Mouse (Mus musculus): ENCODE measurements around the gene Ppfia1.

Ppfia1 gene

DNA sequence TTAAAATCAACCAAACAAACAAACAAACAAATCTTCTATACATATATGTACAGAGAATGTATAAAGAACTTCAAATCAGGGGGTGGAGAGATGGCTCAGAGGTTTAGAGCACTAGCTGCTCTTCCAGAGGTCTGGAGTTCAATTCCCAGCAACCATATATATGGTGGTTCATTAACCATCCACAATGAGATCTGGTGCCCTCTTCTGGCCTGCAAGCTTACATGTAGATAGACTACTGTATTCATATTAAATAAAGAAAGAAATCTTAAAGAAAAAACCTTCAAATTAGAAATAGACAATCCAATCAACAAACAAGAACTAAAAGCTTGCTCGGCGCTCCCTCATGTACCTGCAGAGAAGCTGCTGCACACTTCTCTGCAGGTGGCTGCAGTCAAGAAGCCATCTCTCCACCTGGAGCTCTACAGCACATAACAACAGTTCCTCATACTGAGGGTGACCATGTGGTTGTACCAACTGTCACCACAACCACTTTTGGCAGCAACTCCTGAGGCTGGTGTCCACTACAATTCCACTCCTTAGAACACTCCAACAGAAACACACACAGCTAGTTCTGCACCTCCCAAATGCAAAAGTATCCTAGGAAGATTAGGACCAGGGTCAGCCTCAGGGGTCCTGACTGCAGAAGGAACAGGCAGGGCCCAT lies 3.5 kb downstream of the Ppfia1 start:
- DNase-seq: no peak

DNA sequence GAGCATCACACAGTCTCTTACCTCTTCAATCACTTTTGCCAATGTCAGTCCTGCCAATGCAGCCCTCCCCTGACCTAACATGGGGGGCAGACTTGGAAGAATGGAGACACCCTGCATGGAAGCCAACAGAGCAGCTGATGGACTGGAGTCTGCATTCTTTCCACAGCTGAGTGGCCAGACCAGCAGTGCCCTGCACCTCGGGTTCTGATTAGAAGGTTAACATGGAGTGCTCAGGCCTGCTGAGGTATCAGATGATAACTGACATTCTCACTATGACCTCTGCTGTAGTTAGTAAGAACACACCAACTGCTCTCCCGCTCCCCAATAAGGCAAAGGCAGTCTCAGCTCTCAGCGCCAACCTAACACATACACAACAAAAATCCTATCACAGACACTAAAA lies 8.3 kb downstream of the Ppfia1 start:
- no peak for DNase-seq

DNA sequence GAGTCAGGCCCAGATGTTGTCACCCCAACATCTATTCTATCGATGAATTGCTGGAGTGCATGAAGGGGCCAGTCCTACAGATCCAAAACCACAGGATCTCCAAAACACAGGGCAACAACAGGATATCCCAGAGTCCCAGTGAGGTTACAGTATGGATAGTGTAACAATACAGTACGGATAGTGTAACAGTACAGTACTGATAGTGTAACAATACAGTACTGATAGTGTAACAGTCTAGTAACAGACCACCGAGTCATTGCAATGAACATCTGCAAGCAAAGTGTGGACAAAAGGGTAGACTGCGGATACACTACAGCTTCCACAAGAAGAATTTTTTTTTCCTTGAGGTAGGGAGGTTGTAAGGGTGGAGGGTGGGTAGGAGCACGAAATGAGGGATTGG lies 12.2 kb downstream of the Ppfia1 start:
- no peak for DNase-seq

DNA sequence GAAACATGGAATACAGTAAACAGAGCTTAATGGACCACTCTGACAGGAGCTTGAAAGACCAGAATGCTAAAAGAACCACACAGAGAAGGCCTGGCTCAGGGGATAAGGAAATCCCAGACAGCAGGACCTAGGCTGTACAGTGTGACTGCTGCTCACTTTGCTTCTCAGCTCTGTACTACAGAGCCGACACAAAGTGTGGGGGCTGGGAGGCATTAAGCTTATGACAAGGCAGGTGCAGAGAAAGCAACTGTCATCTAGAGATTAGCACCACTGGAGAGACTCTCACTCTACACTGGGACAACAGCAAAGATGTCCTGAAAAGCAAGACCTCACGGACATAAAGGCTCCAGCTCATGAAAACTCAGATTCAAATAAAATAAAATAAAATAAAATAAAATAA lies 14.4 kb downstream of the Ppfia1 start:
- no peak for DNase-seq

DNA sequence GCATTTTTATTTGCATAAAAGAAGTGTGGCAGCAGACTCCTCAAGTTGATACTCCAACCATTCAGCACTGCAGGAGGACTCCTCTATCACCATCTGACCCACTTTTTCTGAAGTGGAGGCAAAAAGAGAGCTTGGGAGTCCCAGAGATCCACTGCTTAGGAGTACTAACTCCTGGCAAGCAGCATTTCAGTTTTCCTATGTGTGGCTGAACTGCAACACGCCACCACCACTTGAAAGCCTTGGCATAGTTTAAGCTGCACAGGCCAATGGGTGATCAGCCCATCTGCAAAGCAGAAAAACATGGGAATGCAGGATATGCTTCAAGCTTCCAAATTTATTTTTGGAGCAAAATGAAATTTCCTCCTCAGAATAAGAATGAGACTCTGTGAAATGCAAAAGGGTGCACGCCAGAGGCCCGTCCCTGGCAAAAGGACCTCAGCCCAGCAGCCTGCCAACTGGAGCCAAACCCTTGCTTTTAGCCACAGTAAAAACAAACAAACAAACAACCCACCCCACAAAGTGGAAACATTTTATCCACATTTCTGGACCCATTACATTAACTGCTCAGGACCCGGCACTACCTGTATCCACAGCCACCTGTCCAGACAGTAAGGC lies 15.4 kb downstream of the Ppfia1 start:
- DNase-seq: no peak

DNA sequence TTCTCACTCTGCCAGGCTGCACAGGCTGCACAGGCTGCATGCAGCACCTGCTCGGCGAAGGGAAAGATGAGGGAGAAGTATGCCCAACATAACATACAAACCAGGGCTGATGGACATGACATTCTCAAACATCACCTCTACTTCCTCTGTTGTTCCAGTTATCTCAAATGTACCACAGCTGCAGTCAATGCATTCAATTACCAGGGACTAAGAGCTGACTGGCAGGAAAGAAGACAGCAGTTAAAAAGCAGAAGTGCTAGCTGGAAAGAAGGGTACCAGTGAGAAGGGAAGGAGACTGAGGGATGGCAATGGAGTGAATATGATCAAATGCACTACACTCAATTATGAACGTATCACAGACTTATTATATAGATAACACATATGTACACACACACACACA lies 17.2 kb downstream of the Ppfia1 start:
- no peak for DNase-seq

DNA sequence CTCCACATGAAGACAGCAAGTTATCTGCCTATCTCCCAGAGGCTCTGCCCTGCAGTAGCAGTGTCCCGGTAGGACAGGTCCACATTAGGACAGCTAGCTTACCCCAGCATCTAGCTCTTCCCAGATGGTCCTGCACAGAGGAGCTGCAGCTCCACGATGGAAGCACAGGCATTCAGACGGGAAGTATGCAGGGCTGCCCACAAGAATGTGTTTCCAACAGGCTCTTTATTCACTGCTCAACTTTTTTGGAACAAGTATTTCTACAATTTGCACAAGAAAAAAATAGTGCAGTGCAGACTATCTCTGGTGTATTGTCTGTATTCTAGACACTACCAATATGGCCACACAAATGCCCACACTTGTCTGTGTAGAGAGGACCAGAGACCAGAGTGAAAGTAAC lies 18.8 kb downstream of the Ppfia1 start:
- DNase-seq: no peak

DNA sequence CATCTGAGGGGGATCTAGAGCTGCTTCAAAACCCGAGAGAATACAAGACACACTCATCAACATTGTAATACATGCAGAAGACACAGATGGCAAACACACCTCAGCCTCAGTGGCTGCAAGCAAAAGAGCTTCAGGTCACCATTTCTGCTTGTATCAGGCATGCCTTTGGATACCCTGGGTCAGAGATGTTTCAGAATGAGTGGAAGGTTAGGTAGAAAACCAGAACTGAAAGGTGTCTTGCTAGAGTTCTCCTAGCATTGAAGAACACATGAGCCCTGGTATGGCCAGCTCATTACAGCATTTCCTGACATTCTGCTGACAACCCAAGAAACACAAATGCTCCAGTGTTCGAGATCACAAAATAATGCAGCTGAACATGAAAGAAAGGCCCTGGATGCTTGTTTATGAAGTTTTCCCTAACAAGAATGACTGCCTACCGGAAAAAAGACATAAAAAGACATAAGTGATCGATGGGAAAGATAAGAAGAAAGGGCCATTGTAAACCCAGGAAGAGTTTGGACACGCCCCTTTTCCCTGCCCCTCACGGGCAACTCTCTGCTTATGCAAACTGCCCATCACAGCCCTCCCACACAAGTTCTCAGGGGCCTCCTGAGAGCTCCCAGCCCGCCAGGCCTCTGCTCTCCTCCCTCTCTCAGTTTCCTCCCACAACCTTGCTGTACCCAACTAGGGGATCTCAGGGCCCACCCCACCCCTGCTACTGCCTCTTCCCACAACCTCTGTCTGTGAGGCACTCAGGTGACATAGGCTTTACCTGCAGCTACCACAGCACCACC lies 21.7 kb downstream of the Ppfia1 start:
- DNase-seq: no peak

DNA sequence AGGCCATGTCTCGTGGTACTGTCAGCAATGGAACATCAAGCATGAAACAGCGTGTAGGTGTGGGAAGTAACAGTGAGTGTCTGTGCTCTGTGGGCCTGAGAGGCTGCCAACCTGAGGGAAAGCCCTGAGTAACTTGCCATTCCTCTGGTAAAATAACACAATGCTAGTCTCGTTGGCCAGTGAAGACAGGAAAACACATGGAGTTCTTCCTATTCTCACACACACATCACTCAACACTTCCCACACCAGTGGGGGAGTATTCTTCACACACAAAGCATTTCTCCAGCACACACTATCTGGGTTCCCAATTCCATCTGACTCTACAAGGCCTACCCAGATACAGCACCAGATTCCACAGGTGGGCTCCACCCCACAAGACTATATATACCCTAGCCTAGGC lies 23.7 kb downstream of the Ppfia1 start:
- no peak for DNase-seq

DNA sequence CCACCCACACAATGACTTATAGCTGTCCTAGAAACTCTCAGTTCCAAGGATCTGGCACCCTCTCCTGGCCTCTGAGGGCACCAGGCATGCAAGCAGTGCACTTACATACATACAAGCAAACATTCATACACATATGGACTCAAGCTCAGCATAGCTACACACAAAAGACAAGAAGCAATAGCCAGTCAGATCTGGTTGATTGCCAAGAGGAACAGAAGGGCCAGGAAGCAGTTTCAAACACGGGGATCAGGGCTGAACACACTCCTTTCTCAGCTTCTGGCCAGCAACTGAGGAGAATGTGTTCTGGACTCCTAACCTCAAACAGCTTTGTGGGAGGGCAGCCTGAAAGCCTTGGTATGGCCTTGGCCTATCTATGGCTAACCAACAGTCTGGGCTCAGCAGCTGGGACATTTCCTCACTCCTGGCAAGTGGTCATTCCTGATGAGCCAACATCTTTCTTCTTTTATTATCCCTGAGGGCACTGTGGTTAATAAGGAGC lies 25.8 kb downstream of the Ppfia1 start:
- DNase-seq: no peak

DNA sequence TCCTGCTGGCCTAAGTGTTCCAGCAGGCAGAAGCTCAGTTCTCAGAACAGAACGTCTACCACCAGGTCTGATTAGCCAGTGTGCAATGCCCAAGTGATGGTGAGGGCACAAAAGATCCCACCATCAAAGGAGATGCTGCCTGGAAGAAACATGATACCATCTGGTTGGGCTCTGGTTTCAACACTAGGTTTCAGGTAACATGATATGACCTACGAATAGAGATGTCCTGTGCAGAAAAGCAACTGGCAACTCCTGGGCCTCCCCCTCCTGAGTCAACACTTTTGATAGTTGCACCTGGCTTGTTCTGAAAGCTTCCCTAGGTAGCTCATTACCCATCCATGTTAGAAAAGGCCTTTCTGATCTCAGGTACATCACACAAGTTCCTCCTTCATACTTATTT lies 26.9 kb downstream of the Ppfia1 start:
- no peak for DNase-seq

DNA sequence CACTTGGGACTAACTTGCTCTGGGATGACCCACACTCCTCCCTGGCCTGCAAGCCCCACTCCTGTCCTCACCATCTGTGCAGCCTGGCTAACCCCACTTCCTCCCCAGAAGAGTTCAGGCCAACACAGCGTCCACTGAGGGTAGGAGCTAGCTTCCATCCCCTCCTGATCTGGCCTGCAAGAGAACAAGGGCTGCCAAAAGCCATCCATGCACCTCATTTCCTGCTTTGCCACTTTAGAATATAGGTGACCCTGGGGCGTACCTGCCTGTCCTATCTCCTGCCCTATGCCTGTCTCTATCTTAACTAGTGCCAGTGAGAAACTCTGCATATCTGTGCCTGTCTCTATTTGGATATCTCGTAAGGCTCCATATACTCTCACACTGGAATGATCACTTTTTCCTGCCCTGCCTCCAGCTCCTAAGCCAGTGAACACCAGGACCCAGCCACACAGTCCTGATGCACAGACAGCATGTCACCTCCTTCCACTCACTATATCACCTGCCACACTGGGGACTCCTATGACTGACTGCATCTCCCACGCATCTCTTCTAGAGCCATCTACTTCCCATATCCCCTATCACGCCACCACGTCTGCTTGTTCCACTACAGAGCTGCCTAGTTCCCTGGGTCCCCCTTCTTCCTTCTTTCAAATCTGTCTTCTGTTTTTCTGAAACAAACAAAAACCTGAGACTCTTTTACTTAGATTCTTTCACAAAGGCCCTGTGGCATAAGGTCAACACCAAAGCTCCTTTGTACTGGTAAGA lies 28.9 kb downstream of the Ppfia1 start:
- no peak for DNase-seq

DNA sequence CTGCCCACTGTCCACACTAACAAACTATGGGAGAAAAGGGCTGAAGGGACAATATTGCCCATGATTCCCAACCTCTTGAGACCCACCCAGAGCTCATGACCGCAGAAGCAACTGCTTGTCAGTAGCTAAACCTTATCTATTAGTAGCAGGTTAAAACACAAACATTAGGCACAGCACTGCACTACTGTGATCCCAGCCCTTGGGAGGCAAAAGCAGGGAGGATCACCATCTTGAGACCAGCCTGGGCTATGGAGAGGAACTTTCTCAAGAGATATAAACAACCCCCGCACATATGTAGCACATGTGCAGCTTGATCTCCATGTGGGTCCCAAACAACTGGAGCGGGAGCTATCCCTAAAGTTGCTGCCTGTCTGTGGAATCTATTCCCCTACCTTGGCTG lies 30.1 kb downstream of the Ppfia1 start:
- no peak for DNase-seq

DNA sequence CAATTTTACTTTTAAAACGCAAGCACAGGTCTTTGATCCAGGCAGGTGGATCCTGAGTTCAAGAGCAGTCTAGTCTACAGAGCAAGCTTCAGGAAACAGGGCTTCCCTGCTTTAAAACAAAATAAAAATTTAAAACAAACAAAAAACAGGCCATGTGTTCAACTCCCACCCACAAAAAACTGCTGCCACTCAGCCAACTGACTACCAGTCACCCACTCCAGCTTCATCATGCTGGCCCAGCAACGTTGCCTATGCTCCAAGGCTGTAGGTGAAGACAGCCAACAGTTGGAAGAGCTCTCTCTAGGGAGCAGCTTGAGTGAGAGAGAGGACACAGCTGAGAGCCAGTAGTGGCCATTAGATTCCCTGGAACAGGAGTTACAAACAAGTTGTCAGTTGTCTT lies 31.6 kb downstream of the Ppfia1 start:
- DNase-seq: no peak

DNA sequence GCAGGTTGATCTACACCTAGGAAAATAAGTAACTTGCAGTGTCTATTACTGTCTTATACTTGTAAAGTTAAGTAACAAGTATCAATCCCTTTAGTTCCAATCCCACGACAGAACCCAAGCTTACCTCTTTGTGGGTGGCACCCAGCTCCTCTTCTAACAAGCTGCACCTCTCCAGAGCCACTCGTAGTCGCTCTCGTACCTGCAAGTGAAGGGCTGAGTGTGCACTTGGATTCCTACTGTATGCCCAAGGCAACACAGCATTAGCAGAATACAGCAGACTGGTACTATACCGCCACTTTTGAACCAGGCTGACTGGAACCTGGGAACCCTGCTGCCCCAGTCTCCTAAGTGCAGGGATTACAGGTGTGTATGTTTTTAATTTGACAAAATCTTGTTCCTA lies 33.7 kb downstream of the Ppfia1 start:
- no peak for DNase-seq

DNA sequence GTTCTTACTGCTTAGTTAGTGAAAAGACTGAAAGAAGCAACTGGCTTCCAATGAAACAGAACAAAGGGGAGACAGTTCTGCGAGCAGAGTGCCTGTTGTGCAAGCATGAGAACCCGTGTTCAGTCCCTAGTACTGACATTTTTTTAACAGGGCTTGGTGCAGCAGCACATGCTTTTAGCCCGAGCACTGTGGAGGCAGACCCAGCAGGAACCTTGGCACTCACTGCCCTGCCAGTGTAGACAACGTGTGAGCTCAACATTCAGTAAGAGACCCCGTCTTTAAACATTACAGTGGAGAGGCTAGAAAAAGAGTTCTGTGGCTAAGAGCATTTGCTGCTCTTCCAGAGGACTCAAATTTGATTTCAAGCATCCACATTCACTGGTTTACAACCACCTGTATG lies 36.8 kb downstream of the Ppfia1 start:
- no peak for DNase-seq

DNA sequence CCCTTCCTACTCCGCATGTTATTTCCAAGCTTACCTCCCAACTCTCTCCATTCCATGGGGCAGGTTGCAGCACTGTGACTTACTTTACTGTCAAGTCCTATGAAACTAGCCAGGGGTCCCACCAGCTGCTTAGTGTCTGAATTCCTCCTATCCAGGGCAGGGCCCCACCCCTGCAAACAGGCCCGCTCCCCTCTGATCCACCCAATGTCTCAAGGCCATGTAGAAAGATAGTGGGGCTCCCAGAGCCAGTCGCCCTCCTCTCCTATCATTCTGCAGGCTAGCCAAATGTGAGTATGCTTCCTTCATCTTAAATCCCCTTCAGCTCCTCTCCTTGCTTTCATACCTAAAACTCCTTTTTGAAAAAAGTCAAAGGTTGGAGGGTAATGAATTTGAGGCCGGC lies 44.4 kb downstream of the Ppfia1 start:
- no peak for DNase-seq

DNA sequence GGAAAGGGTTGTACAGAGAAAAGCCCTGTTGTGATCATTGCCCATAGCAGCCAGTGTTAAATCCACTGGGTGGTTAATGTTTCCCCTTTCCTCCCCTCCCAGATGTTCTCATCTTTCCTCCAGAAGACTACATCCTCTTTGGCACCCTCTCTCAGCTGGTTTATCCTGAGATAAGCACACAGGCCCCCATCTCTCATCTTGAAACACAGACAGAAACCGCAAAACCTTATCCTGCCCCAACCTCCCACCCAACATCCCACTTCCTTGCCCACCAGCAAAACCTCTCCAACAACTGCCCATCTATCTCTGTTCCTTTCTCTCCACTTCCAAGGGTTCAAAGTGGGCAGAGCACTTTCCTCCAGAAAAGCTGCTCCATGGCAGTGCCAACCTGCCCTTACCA lies 46.7 kb downstream of the Ppfia1 start:
- no peak for DNase-seq

DNA sequence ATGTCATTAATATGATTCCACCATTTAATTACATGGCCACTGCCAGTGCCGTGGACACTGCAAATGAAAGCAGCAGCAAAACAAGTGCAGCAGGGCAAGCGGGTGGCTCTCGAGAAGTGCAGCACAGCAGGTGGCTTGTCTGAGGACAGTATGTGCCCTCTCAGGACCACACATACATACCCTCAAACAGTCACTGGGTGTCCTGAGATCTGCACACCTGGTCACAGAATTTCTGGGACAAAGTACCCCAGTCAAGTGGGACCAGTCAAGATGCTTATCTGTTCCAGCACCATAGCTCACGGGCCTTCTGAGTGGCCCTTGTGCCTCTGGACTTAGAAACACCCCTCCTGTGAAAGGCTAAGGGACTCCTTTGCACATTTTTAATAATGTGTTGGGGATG lies 49.6 kb downstream of the Ppfia1 start:
- no peak for DNase-seq

DNA sequence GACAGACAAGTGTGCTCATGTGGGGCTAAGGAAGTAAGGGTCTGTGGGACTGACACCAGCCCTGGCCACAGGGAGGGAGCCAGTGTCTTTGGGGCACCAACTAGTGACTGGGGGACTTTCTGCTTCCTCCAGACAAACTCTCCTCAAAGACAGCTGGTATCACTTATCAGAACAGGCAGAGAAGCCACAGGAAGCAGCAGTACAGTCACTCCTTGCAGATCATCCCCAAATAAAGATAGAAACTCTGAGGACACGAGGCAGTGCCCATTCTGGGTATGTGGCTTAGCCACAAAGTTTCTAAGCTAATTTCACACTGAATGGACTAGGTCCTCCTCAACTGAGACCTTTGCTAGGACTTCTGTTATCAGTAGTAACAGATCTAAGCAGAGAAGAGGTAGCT lies 60.6 kb downstream of the Ppfia1 start:
- no peak for DNase-seq

DNA sequence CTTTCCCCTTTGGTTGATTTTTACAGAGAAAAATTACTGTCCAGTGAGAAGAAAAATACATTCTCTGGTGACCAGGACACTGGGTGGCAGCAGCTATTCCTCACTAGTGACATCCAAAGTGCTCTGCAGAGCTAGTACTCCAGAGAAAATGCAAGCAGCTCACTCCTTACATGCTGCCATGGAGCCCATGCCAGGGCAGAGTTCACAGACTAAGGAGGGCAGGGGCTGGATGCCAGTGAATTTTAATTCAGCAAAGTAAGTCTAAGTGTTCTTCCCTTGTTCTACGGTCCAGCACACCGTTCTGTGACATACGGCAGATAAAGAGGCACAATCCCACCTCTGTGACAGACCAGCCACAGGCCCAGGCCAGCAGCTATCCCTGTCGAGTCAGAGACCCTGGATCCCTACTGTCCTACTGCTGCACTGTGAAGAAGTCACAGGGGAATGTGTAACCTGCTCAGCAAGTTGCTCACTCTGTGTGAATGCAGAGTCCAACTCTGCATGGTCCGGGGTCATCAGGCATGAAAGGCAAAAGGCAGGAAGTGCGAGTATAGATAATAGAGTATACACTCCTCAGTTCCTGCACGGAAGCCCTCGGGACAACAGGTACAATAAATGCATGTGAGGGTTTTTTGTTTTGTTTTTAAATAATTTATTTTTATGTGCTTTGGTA lies 63.2 kb downstream of the Ppfia1 start:
- DNase-seq: no peak

DNA sequence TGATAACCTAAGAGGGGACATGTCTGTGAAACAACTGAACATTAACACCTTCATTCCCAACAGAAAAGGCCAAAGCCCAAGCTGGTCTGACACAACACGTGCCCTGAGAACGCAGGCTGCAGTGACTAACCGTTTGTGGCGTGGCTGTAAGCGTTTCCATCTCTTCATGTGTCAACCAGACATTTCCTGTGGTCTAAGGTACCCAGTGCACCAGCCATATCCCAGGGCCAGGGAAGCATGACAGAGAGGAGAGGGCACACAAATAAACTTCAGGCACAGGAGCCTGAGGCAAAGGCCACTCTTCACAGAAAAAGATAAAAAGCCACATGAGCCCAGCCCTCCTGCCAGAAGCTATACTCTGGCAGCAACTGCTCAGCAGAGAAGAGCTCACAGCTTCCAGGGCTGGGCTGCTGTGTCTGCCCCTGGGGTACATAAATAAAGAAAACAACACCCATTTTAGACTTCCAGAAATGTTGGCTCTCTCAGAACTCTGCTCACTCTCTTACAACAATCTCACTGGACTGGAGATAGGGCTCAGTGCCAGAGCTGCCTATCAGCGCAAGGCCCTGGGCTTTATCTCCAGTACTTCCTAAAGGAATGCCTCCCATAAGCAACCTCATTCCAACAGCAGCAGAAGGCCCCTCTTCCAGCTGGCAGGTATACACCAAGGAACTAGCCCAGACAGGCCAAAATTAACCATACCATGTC lies 64.3 kb downstream of the Ppfia1 start:
- no peak for DNase-seq
